Mouse (Mus musculus) naive thymus-derived CD4-positive, alpha-beta T cell, adult 5 months (primary cell): ENCODE results near the gene Gm3415. TPM values are rescaled to one million over a fixed set of nuclear protein-coding genes. Genes with fewer than 3 reads are reported as not detected.

Experiments
- polyA plus RNA-seq: library from polyadenylated mRNA; unstranded; fragments of 100-300 nt; shearing (Covaris generic); gene quantifications from one replicate; pipeline ENCODE4 v1.2.1, GENCODE M21; 2017

Gm3415 gene
- not detected for polyA plus RNA-seq

DNA sequence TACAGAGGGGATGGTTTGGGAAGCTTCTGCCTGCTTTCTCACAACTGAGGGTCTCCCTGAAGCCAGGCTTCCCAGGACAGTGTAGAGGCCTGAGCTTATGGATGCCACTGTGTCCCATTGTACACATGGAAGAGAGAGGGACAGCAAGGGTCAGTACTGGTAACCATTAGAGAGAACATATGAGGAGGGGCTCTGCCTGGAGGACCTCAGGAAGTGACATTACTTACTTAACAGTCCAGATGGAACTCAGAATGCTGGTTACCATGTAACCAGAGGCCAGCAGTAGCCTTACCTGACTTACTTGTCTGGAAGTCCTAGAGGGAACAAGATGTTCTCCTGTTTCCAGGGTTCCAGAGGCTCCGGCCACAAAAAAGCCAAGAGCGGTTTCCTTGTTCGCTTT, at the start of gene Gm3415:
TSS of gene Gm3415 (plus strand) at position 301 of the 400 bp plus-strand sequence.

DNA sequence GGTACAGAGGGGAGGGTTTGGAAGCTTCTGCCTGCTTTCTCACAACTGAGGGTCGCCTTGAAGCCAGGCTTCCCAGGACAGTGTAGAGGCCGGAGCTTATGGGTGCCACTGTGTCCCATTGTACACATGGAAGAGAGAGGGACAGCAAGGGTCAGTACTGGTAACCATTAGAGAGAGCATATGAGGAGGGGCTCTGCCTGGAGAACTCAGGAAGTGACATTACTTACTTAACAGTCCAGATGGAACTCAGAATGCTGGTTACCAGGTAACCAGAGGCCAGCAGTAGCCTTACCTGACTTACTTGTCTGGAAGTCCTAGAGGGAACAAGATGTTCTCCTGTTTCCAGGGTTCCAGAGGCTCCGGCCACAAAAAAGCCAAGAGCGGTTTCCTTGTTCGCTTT, 42.1 kb upstream of the Gm3415 start, which contains the start of gene Gm3402:
TSS of gene Gm3402 (plus strand) at position 301 of the 400 bp plus-strand sequence.

DNA sequence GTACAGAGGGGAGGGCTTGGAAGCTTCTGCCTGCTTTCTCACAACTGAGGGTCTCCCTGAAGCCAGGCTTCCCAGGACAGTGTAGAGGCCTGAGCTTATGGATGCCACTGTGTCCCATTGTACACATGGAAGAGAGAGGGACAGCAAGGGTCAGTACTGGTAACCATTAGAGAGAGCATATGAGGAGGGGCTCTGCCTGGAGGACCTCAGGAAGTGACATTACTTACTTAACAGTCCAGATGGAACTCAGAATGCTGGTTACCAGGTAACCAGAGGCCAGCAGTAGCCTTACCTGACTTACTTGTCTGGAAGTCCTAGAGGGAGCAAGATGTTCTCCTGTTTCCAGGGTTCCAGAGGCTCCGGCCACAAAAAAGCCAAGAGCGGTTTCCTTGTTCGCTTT, 30.4 kb upstream of the Gm3415 start, which contains the start of gene Gm3404:
TSS of gene Gm3404 (plus strand) at position 301 of the 400 bp plus-strand sequence.

DNA sequence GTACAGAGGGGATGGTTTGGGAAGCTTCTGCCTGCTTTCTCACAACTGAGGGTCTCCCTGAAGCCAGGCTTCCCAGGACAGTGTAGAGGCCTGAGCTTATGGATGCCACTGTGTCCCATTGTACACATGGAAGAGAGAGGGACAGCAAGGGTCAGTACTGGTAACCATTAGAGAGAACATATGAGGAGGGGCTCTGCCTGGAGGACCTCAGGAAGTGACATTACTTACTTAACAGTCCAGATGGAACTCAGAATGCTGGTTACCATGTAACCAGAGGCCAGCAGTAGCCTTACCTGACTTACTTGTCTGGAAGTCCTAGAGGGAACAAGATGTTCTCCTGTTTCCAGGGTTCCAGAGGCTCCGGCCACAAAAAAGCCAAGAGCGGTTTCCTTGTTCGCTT, 18.6 kb upstream of the Gm3415 start, which contains the start of gene Gm3409:
TSS of gene Gm3409 (plus strand) at position 301 of the 400 bp plus-strand sequence.

DNA sequence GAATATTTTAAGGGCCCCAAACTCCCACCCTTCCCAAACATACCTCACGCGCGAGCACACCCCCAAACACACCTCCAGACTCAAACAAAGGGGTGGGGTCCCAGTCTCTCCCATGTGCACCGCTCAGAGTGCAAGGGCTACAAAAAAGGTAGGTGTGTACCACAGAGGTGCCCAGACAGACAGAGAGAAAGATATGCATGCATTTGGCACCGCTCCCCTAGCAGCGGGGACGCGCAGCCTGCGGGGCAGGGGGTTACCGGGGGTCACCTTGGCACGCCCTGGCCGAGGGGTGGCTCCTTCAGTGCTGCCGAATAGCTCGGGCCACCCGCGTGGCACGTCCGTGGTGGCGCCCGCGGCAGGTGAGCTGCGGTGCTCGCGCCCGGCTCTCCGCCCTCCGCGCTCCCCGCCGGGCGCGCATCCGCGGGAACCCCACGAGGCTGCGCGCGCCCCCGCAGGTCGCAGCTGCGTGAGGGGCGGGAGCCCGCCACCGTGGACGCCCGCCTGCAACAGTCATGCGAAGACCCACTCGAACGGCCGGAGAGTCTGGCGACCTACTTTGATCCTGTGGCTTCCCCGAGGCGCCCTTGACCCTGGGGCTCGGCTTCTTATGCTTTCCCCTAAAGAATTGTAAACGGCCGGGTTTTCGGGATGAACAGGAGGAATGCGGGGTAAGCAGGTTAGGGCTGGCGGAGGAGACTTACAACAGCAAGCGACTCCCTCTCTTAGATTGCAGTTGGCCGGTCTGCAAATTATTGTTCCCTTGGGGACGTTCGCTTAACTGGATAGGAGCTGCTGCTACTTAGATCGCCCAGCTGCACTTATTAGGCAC, 28.8 kb downstream of the Gm3415 start, which contains the start of gene Gpr12:
TSS of gene Gpr12 (minus strand) at position 762 of the 829 bp plus-strand sequence.

Other genes starting within 250 kb of the Gm3415 start
- gene Wasf3, start 171.2 kb upstream of the Gm3415 start, polyA plus RNA-seq = not detected
- gene Gm6408, start 74.2 kb upstream of the Gm3415 start, polyA plus RNA-seq = not detected
- not detected for gene Gm6370, start 64.8 kb upstream of the Gm3415 start, polyA plus RNA-seq
- gene 4930449I24Rik, start 53.7 kb upstream of the Gm3415 start, polyA plus RNA-seq = not detected
- not detected for gene Gm3402, start 42.0 kb upstream of the Gm3415 start, polyA plus RNA-seq
- not detected for gene Gm3404, start 30.3 kb upstream of the Gm3415 start, polyA plus RNA-seq
- gene Gm3409, start 18.5 kb upstream of the Gm3415 start, polyA plus RNA-seq = not detected
- gene Gpr12, start 29.1 kb downstream of the Gm3415 start, polyA plus RNA-seq = not detected
- gene Usp12, start 238.9 kb downstream of the Gm3415 start, polyA plus RNA-seq = 67.1 TPM